Mouse (Mus musculus): ENCODE measurements at regions not wholly inside any gene's neighbourhood (a gene's known extent, or its start where the extent isn't known, plus 50 kb on each side); places are given as distances from the start of the nearest gene placed in this dataset.

- DNase-seq = no peak
Measured at GRCm38 (mm10) chr7:40671068-40671467, 227.1 kb upstream of the Vstm2b start.

GRCm38 (mm10) chr7:40672348-40672747, 225.8 kb upstream of the Vstm2b start:
- no peak for DNase-seq

GRCm38 (mm10) chr7:40674397-40674796, 223.7 kb upstream of the Vstm2b start:
- DNase-seq = no peak

- no peak for DNase-seq
Measured at GRCm38 (mm10) chr7:40677601-40678000, 220.5 kb upstream of the Vstm2b start.

GRCm38 (mm10) chr7:40680567-40680966, 217.6 kb upstream of the Vstm2b start:
- no peak for DNase-seq

- no peak for DNase-seq
Measured at GRCm38 (mm10) chr7:40680993-40681392, 217.1 kb upstream of the Vstm2b start.

GRCm38 (mm10) chr7:40683176-40683575, 215.0 kb upstream of the Vstm2b start:
- DNase-seq = no peak

GRCm38 (mm10) chr7:40683641-40684040, 214.5 kb upstream of the Vstm2b start:
- DNase-seq = no peak

GRCm38 (mm10) chr7:40687005-40687404, 211.1 kb upstream of the Vstm2b start:
- no peak for DNase-seq

GRCm38 (mm10) chr7:40688546-40688945, 209.6 kb upstream of the Vstm2b start:
- peak; percentile 6 for DNase-seq

- no peak for DNase-seq
Measured at GRCm38 (mm10) chr7:40693755-40694154, 204.4 kb upstream of the Vstm2b start.

GRCm38 (mm10) chr7:40697551-40697950, 200.6 kb upstream of the Vstm2b start:
- no peak for DNase-seq

- DNase-seq = no peak
Measured at GRCm38 (mm10) chr7:40698309-40698708, 199.8 kb upstream of the Vstm2b start.

GRCm38 (mm10) chr7:40699633-40700032, 198.5 kb upstream of the Vstm2b start:
- DNase-seq = no peak

GRCm38 (mm10) chr7:40700656-40701055, 197.5 kb upstream of the Vstm2b start:
- no peak for DNase-seq

- DNase-seq = peak; percentile 54
Measured at GRCm38 (mm10) chr7:40702191-40703045, 195.7 kb upstream of the Vstm2b start.

- no peak for DNase-seq
Measured at GRCm38 (mm10) chr7:40708231-40708630, 189.9 kb upstream of the Vstm2b start.

- DNase-seq = no peak
Measured at GRCm38 (mm10) chr7:40717991-40718390, 180.1 kb upstream of the Vstm2b start.

- DNase-seq = no peak
Measured at GRCm38 (mm10) chr7:40736971-40737468, 161.1 kb upstream of the Vstm2b start.

GRCm38 (mm10) chr7:40737496-40737895, 160.6 kb upstream of the Vstm2b start:
- DNase-seq = no peak

GRCm38 (mm10) chr7:40738174-40738573, 160.0 kb upstream of the Vstm2b start:
- no peak for DNase-seq

- DNase-seq = no peak
Measured at GRCm38 (mm10) chr7:40742553-40743151, 155.5 kb upstream of the Vstm2b start.

GRCm38 (mm10) chr7:40751779-40752178, 146.3 kb upstream of the Vstm2b start:
- no peak for DNase-seq

GRCm38 (mm10) chr7:40752195-40752594, 145.9 kb upstream of the Vstm2b start:
- no peak for DNase-seq

Measured in gastrocnemius, postnatal 25 days (tissue).